Mouse (Mus musculus) forebrain, embryonic 15.5 days (tissue): ENCODE results near the gene Sfswap. TPM values are rescaled to one million over a fixed set of nuclear protein-coding genes. Genes with fewer than 3 reads are reported as not detected.

Experiments
- ATAC-seq: fragments of 200-750 bp; cut with Nextera tagmentation; replicated peaks from 2 replicates; pipeline ENCODE4 v1.8.0; 2017; ENCODE audit warnings: mild to moderate bottlenecking, moderate TSS enrichment, moderate library complexity
- H3K27ac ChIP-seq: fragments of 300-500 bp; sonication (generic); replicated peaks from 2 replicates; pipeline ENCODE4 v1.5.1; 2015; ENCODE audit warnings: mild to moderate bottlenecking, inconsistent platforms
- H3K27me3 ChIP-seq: fragments of 300-500 bp; sonication (generic); 2 replicates; pipeline ENCODE4 v1.6.1; 2015; ENCODE audit warnings: inconsistent platforms
- H3K36me3 ChIP-seq: fragments of 300-500 bp; sonication (generic); 2 replicates; pipeline ENCODE4 v1.6.1; 2015; ENCODE audit warnings: mild to moderate bottlenecking, inconsistent platforms
- H3K4me1 ChIP-seq: fragments of 300-500 bp; sonication (generic); 2 replicates; pipeline ENCODE4 v1.6.1; 2015; ENCODE audit warnings: inconsistent platforms
- H3K4me2 ChIP-seq: fragments of 300-500 bp; sonication (generic); replicated peaks from 2 replicates; pipeline ENCODE4 v1.6.1; 2015; ENCODE audit warnings: mild to moderate bottlenecking, inconsistent platforms
- H3K4me3 ChIP-seq: fragments of 300-500 bp; sonication (generic); 2 replicates; pipeline ENCODE4 v1.5.1; 2015; ENCODE audit warnings: mild to moderate bottlenecking, inconsistent platforms
- H3K9ac ChIP-seq: fragments of 300-500 bp; sonication (generic); replicated peaks from 2 replicates; pipeline ENCODE4 v1.6.1; 2015; ENCODE audit warnings: mild to moderate bottlenecking, inconsistent platforms
- H3K9me3 ChIP-seq: fragments of 300-500 bp; sonication (generic); 2 replicates; pipeline ENCODE4 v1.6.1; 2016; ENCODE audit warnings: inconsistent platforms
- WGBS: fragments of 180-500 bp; shearing (Covaris S2); methylation state at CpG from one replicate; pipeline ENCODE4 v1.1.7; 2015; ENCODE audit warnings: mixed read lengths; 5-methylcytosine and 5-hydroxymethylcytosine counted together
- polyA plus RNA-seq: library from polyadenylated mRNA; unstranded; fragments of >200 nt; fragmentation: Nextera tagmentation; extraction: Ambion mirVana; gene quantifications from 2 replicates; pipeline ENCODE4 v1.2.1, GENCODE M21; 2015

Sfswap gene
- polyA plus RNA-seq, 1 experiment from 2014 or later: 61.0 TPM

- peaks cover 79% of the 10 kb centered on the region for H3K36me3 ChIP-seq
- H3K4me2 ChIP-seq: no peak overlapping the region
- H3K9me3 ChIP-seq: no peaks in the 10 kb centered on the region
- no peak overlapping the region for H3K4me3 ChIP-seq
- H3K27ac ChIP-seq: no peak overlapping the region
- WGBS: 94% methylated on average over 4 of the region's 4 CpGs
- no peaks in the 10 kb centered on the region for H3K27me3 ChIP-seq
- H3K9ac ChIP-seq: no peak overlapping the region
- no peak for ATAC-seq
- no peaks in the 10 kb centered on the region for H3K4me1 ChIP-seq
These were observed 67.6 kb downstream of the Sfswap start for GRCm38 (mm10) chr5:129568596-129568995.

- H3K4me3 ChIP-seq: no peak overlapping the region
- no peak overlapping the region for H3K4me2 ChIP-seq
- H3K4me1 ChIP-seq: peaks cover 20% of the 10 kb centered on the region
- H3K27me3 ChIP-seq: no peaks in the 10 kb centered on the region
- ATAC-seq: no peak
- no peaks in the 10 kb centered on the region for H3K9me3 ChIP-seq
- no peak overlapping the region for H3K27ac ChIP-seq
- 34% methylated on average over 12 of the region's 12 CpGs for WGBS
- no peaks in the 10 kb centered on the region for H3K36me3 ChIP-seq
- no peak overlapping the region for H3K9ac ChIP-seq
These were observed 77.2 kb downstream of the Sfswap start for GRCm38 (mm10) chr5:129578201-129578600.

GRCm38 (mm10) chr5:129580046-129580445 lies 79.0 kb downstream of the Sfswap start:
- Histone ChIP-seq H3K9me3 (no peaks in the 10 kb centered on the region), H3K27me3 (no peaks in the 10 kb centered on the region), H3K4me3 (no peak overlapping the region), H3K4me1 (peaks cover 28% of the 10 kb centered on the region), H3K4me2 (no peak overlapping the region), H3K27ac (peak overlapping the region; percentile 58), H3K36me3 (no peaks in the 10 kb centered on the region), H3K9ac (no peak overlapping the region)
- no peak for ATAC-seq
- WGBS: 22% methylated on average over 6 of the region's 6 CpGs

- Histone ChIP-seq H3K4me2 (no peak overlapping the region), H3K9ac (no peak overlapping the region), H3K4me3 (no peak overlapping the region), H3K36me3 (no peaks in the 10 kb centered on the region), H3K9me3 (no peaks in the 10 kb centered on the region), H3K27me3 (no peaks in the 10 kb centered on the region), H3K4me1 (peaks cover 33% of the 10 kb centered on the region), H3K27ac (peak overlapping the region; percentile 58)
- 57% methylated on average over 9 of the region's 9 CpGs for WGBS
- ATAC-seq: no peak
These were observed 79.6 kb downstream of the Sfswap start for GRCm38 (mm10) chr5:129580572-129580971.

- Histone ChIP-seq H3K4me1 (peaks cover 37% of the 10 kb centered on the region), H3K27ac (peak overlapping the region; percentile 58), H3K9me3 (no peaks in the 10 kb centered on the region), H3K9ac (no peak overlapping the region), H3K4me3 (no peak overlapping the region), H3K27me3 (no peaks in the 10 kb centered on the region), H3K36me3 (no peaks in the 10 kb centered on the region), H3K4me2 (no peak overlapping the region)
- no peak for ATAC-seq
- 73% methylated on average over 7 of the region's 7 CpGs for WGBS
These were observed 80.0 kb downstream of the Sfswap start for GRCm38 (mm10) chr5:129581015-129581414.

- Histone ChIP-seq H3K4me1 (peaks cover 48% of the 10 kb centered on the region), H3K27ac (0 out of 2 replicates have a peak overlapping the region, but pooled peaks have one; percentile 62), H3K9me3 (no peaks in the 10 kb centered on the region), H3K4me3 (peak overlapping the region; percentile 67), H3K36me3 (no peaks in the 10 kb centered on the region), H3K4me2 (peak overlapping the region; percentile 94), H3K9ac (peak overlapping the region; percentile 71), H3K27me3 (no peaks in the 10 kb centered on the region)
- 3% methylated on average over 12 of the region's 12 CpGs for WGBS
- peak; percentile 34 for ATAC-seq
These were observed 82.3 kb downstream of the Sfswap start for GRCm38 (mm10) chr5:129583331-129583730.

- H3K36me3 ChIP-seq: no peaks in the 10 kb centered on the region
- under 1% methylated on average over 80 of the region's 80 CpGs for WGBS
- no peaks in the 10 kb centered on the region for H3K27me3 ChIP-seq
- H3K4me1 ChIP-seq: peaks cover 47% of the 10 kb centered on the region
- H3K9me3 ChIP-seq: no peaks in the 10 kb centered on the region
- peak; percentile 92 for ATAC-seq
- H3K9ac ChIP-seq: peak within 1 kb of the TSS; percentile 71
- H3K27ac ChIP-seq: peak within 1 kb of the TSS; percentile 62
- peak within 1 kb of the TSS; percentile 67 for H3K4me3 ChIP-seq
- H3K4me2 ChIP-seq: peak within 1 kb of the TSS; percentile 94
These were observed 83.0 kb downstream of the Sfswap start, which contains the start of gene Mmp17 for GRCm38 (mm10) chr5:129583761-129584582. Gene Mmp17, plus strand, starts transcription at chr5:129584169.

- peaks cover 47% of the 10 kb centered on the region for H3K4me1 ChIP-seq
- peak overlapping the region; percentile 67 for H3K4me3 ChIP-seq
- peak; percentile 23; the same call in 1 of the 2 replicates for ATAC-seq
- H3K27ac ChIP-seq: peak overlapping the region; percentile 62
- no peaks in the 10 kb centered on the region for H3K36me3 ChIP-seq
- H3K4me2 ChIP-seq: peak overlapping the region; percentile 94
- WGBS: under 1% methylated on average over 76 of the region's 76 CpGs
- peak overlapping the region; percentile 71 for H3K9ac ChIP-seq
- H3K9me3 ChIP-seq: no peaks in the 10 kb centered on the region
- H3K27me3 ChIP-seq: no peaks in the 10 kb centered on the region
These were observed 83.8 kb downstream of the Sfswap start for GRCm38 (mm10) chr5:129584583-129585541.

- WGBS: 1% methylated on average over 17 of the region's 17 CpGs
These were observed 85.0 kb downstream of the Sfswap start for GRCm38 (mm10) chr5:129586016-129586415.

GRCm38 (mm10) chr5:129586471-129586870 lies 85.5 kb downstream of the Sfswap start:
- Histone ChIP-seq H3K4me3 (peak overlapping the region; percentile 67), H3K36me3 (no peaks in the 10 kb centered on the region), H3K4me2 (peak overlapping the region; percentile 94), H3K9ac (peak overlapping the region; percentile 71), H3K4me1 (peaks cover 48% of the 10 kb centered on the region), H3K9me3 (no peaks in the 10 kb centered on the region), H3K27ac (peak overlapping the region; percentile 34), H3K27me3 (no peaks in the 10 kb centered on the region)
- ATAC-seq: no peak
- 29% methylated on average over 13 of the region's 13 CpGs for WGBS

More at GRCm38 (mm10) chr5:129586016-129586415, 85.0 kb downstream of the Sfswap start:
- Histone ChIP-seq H3K4me3 (peak overlapping the region; percentile 67), H3K4me2 (peak overlapping the region; percentile 94), H3K9me3 (no peaks in the 10 kb centered on the region), H3K9ac (peak overlapping the region; percentile 71), H3K27ac (peak overlapping the region; percentile 34), H3K27me3 (no peaks in the 10 kb centered on the region), H3K36me3 (no peaks in the 10 kb centered on the region), H3K4me1 (peaks cover 45% of the 10 kb centered on the region)
- ATAC-seq: peak; percentile 47

GRCm38 (mm10) chr5:129590915-129591314 lies 89.9 kb downstream of the Sfswap start:
- WGBS: 4% methylated on average over 11 of the region's 11 CpGs
- 0 out of 2 replicates have a peak, but pooled peaks have one; percentile 13 for ATAC-seq
- Histone ChIP-seq H3K27me3 (no peaks in the 10 kb centered on the region), H3K9me3 (no peaks in the 10 kb centered on the region), H3K9ac (no peak overlapping the region), H3K4me3 (no peak overlapping the region), H3K27ac (peak overlapping the region; percentile 13; the same call in 1 of the 2 replicates), H3K36me3 (no peaks in the 10 kb centered on the region; the same call in 1 of the 2 replicates), H3K4me2 (peak overlapping the region; percentile 12), H3K4me1 (peaks cover 37% of the 10 kb centered on the region)
